Mouse (Mus musculus) stomach, embryonic 16.5 days (tissue): ENCODE data around the gene Gm17660. TPM values are rescaled to one million over a fixed set of nuclear protein-coding genes. Genes with fewer than 3 reads are reported as not detected.

Experiments
- ATAC-seq: fragments of 200-750 bp; cut with Nextera tagmentation; 2 replicates; pipeline ENCODE4 v1.8.0; 2017; ENCODE audit warnings: moderate number of reproducible peaks, moderate TSS enrichment; ENCODE audit not compliant: insufficient read depth, low FRiP score
- H3K27ac ChIP-seq: fragments of 300-500 bp; sonication (generic); 2 replicates; pipeline ENCODE4 v1.5.1; 2014; ENCODE audit warnings: low read length
- H3K27me3 ChIP-seq: fragments of 300-500 bp; sonication (generic); 2 replicates; pipeline ENCODE4 v1.6.1; 2014; ENCODE audit warnings: low read length, control low read depth, mixed read lengths; ENCODE audit not compliant: control insufficient read depth, insufficient read depth
- H3K36me3 ChIP-seq: fragments of 300-500 bp; sonication (generic); 2 replicates; pipeline ENCODE4 v1.6.1; 2014; ENCODE audit warnings: low read length; ENCODE audit not compliant: control insufficient read depth, insufficient read depth
- H3K4me1 ChIP-seq: fragments of 300-500 bp; sonication (generic); 2 replicates; pipeline ENCODE4 v1.6.1; 2014; ENCODE audit warnings: low read length, control low read depth, mixed read lengths; ENCODE audit not compliant: control insufficient read depth, insufficient read depth
- H3K4me2 ChIP-seq: fragments of 300-500 bp; sonication (generic); 2 replicates; pipeline ENCODE4 v1.6.1; 2014; ENCODE audit warnings: low read depth, low read length, mixed read lengths
- H3K4me3 ChIP-seq: fragments of 300-500 bp; sonication (generic); replicated peaks from 2 replicates; pipeline ENCODE4 v1.5.1; 2014; ENCODE audit warnings: mild to moderate bottlenecking, low read length
- H3K9ac ChIP-seq: fragments of 300-500 bp; sonication (generic); 2 replicates; pipeline ENCODE4 v1.6.1; 2014; ENCODE audit warnings: low read length
- H3K9me3 ChIP-seq: fragments of 300-500 bp; sonication (generic); replicated peaks from 2 replicates; pipeline ENCODE4 v1.6.1; 2016; ENCODE audit warnings: low read length, control low read depth; ENCODE audit not compliant: control insufficient read depth
- WGBS: fragments of 180-500 bp; shearing (Covaris S2); extraction: QIAGEN DNeasy Blood & Tissue Kit; methylation state at CpG from one replicate; pipeline ENCODE4 v1.1.7; 2014; 5-methylcytosine and 5-hydroxymethylcytosine counted together
- polyA plus RNA-seq: library from polyadenylated mRNA; unstranded; fragments of >200 nt; fragmentation: Nextera tagmentation; extraction: Ambion mirVana; gene quantifications from 2 replicates; pipeline ENCODE4 v1.2.1, GENCODE M21; 2015

Gene Gm17660
- polyA plus RNA-seq, 1 experiment from 2014 or later = 0.57 TPM

- Histone ChIP-seq H3K36me3 (no peaks in the 10 kb centered on the region), H3K4me3 (peak overlapping the region; percentile 55), H3K9me3 (no peaks in the 10 kb centered on the region), H3K27me3 (no peaks in the 10 kb centered on the region), H3K4me2 (peak overlapping the region; percentile 59), H3K9ac (peak overlapping the region; percentile 56), H3K4me1 (peaks cover 36% of the 10 kb centered on the region), H3K27ac (peak overlapping the region; percentile 91)
- no peak for ATAC-seq
- 48% methylated on average over 9 of the region's 9 CpGs for WGBS
Measured at GRCm38 (mm10) chr5:104110171-104110920, 32.9 kb upstream of the Gm17660 start.

DNA sequence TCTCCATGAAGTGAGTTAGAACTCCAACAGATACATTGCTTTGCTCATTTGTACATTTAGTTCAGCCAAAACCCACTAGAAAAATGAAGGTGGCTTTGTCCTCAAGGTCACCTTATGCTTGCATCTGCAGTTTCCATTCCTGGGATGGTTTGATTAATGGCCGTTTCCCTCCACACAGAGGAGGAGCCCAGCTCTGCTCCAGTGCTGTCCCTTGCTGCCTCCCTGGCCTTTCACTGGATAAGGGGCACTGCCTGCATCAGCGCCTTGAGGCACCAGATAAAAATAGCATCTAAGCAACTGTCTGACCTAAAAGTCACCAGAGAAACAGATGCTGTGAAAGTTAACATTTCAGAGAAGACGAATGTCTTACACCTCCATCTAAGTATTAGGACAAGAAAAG is 32.1 kb upstream of the Gm17660 start:
- Histone ChIP-seq H3K9ac (peak overlapping the region; percentile 59), H3K4me2 (peak overlapping the region; percentile 59), H3K27ac (peak overlapping the region; percentile 91), H3K27me3 (no peaks in the 10 kb centered on the region), H3K4me3 (peak overlapping the region; percentile 14; the same call in 1 of the 2 replicates), H3K36me3 (no peaks in the 10 kb centered on the region), H3K9me3 (no peaks in the 10 kb centered on the region), H3K4me1 (peaks cover 32% of the 10 kb centered on the region)
- WGBS = 28% methylated on average over 3 of the region's 3 CpGs
- ATAC-seq = no peak

GRCm38 (mm10) chr5:104108879-104109369 is 31.5 kb upstream of the Gm17660 start:
- Histone ChIP-seq H3K4me1 (peaks cover 33% of the 10 kb centered on the region), H3K9ac (peak overlapping the region; percentile 59), H3K36me3 (no peaks in the 10 kb centered on the region), H3K27ac (peak overlapping the region; percentile 91), H3K4me2 (peak overlapping the region; percentile 59), H3K9me3 (no peaks in the 10 kb centered on the region), H3K27me3 (no peaks in the 10 kb centered on the region), H3K4me3 (peak overlapping the region; percentile 24)
- ATAC-seq = 0 out of 2 replicates have a peak, but pooled peaks have one; percentile 9
- WGBS = 18% methylated on average over 18 of the region's 18 CpGs

- Histone ChIP-seq H3K4me2 (peak overlapping the region; percentile 59), H3K27me3 (no peaks in the 10 kb centered on the region), H3K4me1 (peaks cover 33% of the 10 kb centered on the region), H3K36me3 (no peaks in the 10 kb centered on the region), H3K27ac (peak overlapping the region; percentile 91), H3K4me3 (peak overlapping the region; percentile 24), H3K9ac (peak overlapping the region; percentile 59), H3K9me3 (no peaks in the 10 kb centered on the region)
- 53% methylated on average over 11 of the region's 11 CpGs for WGBS
- peak; percentile 34; the same call in 1 of the 2 replicates for ATAC-seq
Measured at GRCm38 (mm10) chr5:104108127-104108875, 30.9 kb upstream of the Gm17660 start.

DNA sequence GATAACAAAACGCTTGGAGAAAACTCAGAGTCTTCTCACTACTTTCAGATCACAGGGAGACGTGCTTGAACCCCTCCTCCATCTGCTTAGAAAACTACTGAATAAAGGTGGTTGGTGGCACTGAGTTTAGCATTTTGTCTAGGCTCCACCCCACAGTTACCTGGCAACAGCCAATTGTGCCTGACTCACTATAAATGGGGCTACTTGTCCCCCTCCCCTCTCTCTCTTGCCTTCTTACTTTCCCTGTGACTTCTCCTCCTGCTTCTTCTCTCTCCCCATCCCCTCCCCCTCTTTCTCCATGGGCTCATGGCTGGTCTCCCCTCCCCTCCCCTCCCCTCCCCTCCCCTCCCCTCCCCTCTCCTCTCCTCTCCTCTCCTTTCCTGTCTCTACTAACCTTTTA is 26.7 kb upstream of the Gm17660 start:
- Histone ChIP-seq H3K9ac (no peak overlapping the region), H3K4me2 (no peak overlapping the region), H3K27ac (no peak overlapping the region), H3K9me3 (no peaks in the 10 kb centered on the region), H3K36me3 (no peaks in the 10 kb centered on the region), H3K4me3 (no peak overlapping the region), H3K4me1 (peaks cover 32% of the 10 kb centered on the region), H3K27me3 (no peaks in the 10 kb centered on the region)
- ATAC-seq = no peak
- 83% methylated on average over 2 of the region's 2 CpGs for WGBS

GRCm38 (mm10) chr5:104103171-104103570 is 25.8 kb upstream of the Gm17660 start:
- Histone ChIP-seq H3K9me3 (no peaks in the 10 kb centered on the region), H3K9ac (no peak overlapping the region), H3K4me3 (no peak overlapping the region), H3K27ac (no peak overlapping the region), H3K4me2 (no peak overlapping the region), H3K27me3 (no peaks in the 10 kb centered on the region), H3K36me3 (no peaks in the 10 kb centered on the region), H3K4me1 (peaks cover 23% of the 10 kb centered on the region)
- 58% methylated on average over 4 of the region's 4 CpGs for WGBS
- ATAC-seq = no peak

DNA sequence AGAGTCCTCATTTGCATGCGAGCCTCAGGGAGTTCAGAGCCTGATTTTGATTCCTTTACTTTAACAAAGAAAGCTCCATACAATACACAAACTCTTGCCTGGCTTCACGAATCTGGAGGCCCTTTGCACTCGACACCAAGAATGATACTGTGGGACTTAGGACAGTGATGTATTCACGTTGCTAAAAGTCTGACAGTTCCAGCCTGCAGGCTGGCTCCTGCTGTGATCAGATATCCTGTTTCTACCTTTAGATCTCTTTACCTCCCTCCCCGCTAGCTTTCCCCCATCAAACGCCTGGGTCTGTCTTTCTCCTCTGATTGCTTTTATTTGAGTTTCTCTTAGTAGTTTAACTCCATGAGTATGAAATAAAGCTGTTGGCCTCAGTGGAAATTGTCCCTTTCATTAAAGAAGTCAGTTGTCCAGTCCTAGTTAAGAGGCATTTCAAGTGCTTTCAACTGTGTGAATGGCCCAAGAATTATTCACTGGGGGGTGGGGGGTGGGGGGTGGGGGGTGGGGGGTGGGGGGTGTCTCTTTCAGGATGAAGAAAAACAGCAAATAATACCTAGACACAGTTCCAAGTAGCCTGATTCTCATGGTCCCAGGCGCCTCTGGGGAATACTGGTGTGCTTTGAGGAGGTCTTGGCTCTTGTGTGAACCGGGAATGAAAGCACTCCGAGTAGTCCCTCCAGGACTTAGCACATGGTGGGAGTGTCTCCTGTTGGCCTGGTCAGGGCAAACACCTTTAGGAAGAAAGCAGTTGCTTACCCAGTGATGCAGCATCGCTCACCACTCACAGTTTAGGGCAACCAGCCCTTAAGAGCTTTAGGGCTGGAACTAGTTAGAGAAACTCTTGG is 24.5 kb upstream of the Gm17660 start:
- no peak for ATAC-seq
- Histone ChIP-seq H3K4me1 (peaks cover 21% of the 10 kb centered on the region), H3K9me3 (no peaks in the 10 kb centered on the region), H3K27me3 (no peaks in the 10 kb centered on the region), H3K4me3 (no peak overlapping the region), H3K4me2 (no peak overlapping the region), H3K27ac (no peak overlapping the region; the same call in 1 of the 2 replicates), H3K9ac (no peak overlapping the region; the same call in 1 of the 2 replicates), H3K36me3 (no peaks in the 10 kb centered on the region)
- 38% methylated on average over 10 of the region's 10 CpGs for WGBS

GRCm38 (mm10) chr5:104096078-104096938 is 18.9 kb upstream of the Gm17660 start:
- H3K27me3 ChIP-seq = no peaks in the 10 kb centered on the region
- peaks cover 7% of the 10 kb centered on the region; the same call in 1 of the 2 replicates for H3K4me1 ChIP-seq
- peak overlapping the region; percentile 30 for H3K4me2 ChIP-seq
- H3K27ac ChIP-seq = peak overlapping the region; percentile 94
- H3K4me3 ChIP-seq = no peak overlapping the region
- no peaks in the 10 kb centered on the region for H3K9me3 ChIP-seq
- 0 out of 2 replicates have a peak overlapping the region, but pooled peaks have one; percentile 52 for H3K9ac ChIP-seq
- H3K36me3 ChIP-seq = peaks cover 7% of the 10 kb centered on the region; the same call in 1 of the 2 replicates
- peak; percentile 84 for ATAC-seq
- WGBS = 46% methylated on average over 16 of the region's 16 CpGs
